Mouse (Mus musculus): ENCODE measurements around the gene Stxbp6. TPM values are rescaled to one million over a fixed set of nuclear protein-coding genes. Genes with fewer than 3 reads are reported as not detected.

Gene Stxbp6
- polyA plus RNA-seq, 1 experiment from 2014 or later, result 20.3 TPM

DNA sequence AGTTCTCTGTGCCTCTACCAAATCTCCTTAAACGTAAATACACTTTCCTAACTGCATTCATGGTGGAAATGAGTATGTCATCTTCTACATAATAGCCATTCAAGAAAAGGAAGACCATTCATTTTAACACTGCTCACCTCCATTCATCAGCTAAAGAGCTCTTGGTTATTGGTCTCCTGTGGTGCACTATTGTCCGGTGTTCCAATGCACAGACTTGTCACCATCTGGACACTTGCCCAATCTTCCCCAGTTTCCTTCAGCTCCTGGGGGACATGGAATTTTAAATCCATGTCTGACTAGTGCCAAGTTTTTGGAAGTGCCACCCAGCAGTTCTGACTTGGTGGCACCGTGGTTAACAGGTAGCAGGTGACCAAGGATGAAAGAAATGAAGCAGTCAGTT lies 54.5 kb downstream of the Stxbp6 start:
- H3K4me1 ChIP-seq (replicated peaks; ENCODE audit: insufficient read depth, low read length), result no peaks in the 10 kb centered on the region
- ATAC-seq (replicated peaks; ENCODE audit: low FRiP score, low read depth) (no peak), DNase-seq (ENCODE audit: low spot score) (no peak)
- WGBS, result 89% methylated on average over 3 of the region's 3 CpGs
- no peak overlapping the region for H3K4me2 ChIP-seq (ENCODE audit: low read length)
- H3K27ac ChIP-seq, result no peak overlapping the region
- H3K4me3 ChIP-seq (replicated peaks; ENCODE audit: low read depth, low read length), result no peak overlapping the region
- H3K27me3 ChIP-seq (ENCODE audit: insufficient read depth, low read length), result no peaks in the 10 kb centered on the region
- no peak overlapping the region for H3K9ac ChIP-seq (ENCODE audit: low read depth, low read length)
- TF ChIP-seq CTCF (IDR thresholded peaks at IDR 0.05; ENCODE audit: low read depth), result no peak
- H3K9me3 ChIP-seq (replicated peaks; ENCODE audit: low read length), result no peaks in the 10 kb centered on the region
- no peaks in the 10 kb centered on the region for H3K36me3 ChIP-seq (ENCODE audit: insufficient read depth, low read length)

DNA sequence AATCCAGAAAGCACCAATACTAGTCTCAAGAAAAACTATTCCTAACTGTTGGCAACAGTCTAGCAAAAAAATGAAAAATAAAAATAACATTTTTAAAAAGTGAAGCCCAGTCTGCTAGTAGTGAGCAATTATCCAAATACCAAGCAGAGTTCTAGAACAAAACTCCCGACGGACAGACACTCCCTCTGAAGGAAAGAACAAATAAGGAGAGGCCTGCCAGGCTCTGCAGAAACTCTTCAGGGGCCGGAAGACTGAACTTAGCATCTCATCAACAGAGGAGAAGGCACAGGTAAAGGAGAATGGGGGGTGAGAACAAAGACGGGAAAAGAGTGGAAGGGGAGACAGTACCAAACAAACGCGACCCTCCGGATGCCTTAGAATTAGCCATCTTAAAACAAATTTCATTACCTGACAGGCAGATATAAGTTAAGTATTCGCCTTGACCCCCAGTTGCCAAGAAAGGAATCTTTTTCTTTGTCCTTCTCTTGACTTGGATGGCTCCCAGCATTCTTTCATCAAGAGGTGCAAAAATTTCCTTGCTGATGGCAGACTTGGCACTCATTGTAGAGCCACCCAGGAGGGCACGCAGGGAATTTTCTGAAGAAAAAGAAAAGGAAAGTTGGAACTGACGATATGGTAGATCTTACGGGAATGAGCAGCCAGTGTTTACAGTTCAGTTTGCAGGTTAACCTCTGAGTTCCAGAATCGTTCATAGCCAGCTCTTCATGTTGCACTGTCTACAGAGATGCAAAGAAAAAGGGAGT lies 55.3 kb downstream of the Stxbp6 start:
- DNase-seq (ENCODE audit: low spot score) (no peak), ATAC-seq (replicated peaks; ENCODE audit: low FRiP score, low read depth) (no peak)
- no peak overlapping the region for H3K9ac ChIP-seq (ENCODE audit: low read depth, low read length)
- no peak for TF ChIP-seq CTCF (IDR thresholded peaks at IDR 0.05; ENCODE audit: low read depth)
- WGBS, result 77% methylated on average over 12 of the region's 12 CpGs
- no peak overlapping the region for H3K4me2 ChIP-seq (ENCODE audit: low read length)
- no peaks in the 10 kb centered on the region for H3K9me3 ChIP-seq (replicated peaks; ENCODE audit: low read length)
- H3K27ac ChIP-seq, result no peak overlapping the region
- H3K36me3 ChIP-seq (ENCODE audit: insufficient read depth, low read length), result no peaks in the 10 kb centered on the region
- no peak overlapping the region for H3K4me3 ChIP-seq (replicated peaks; ENCODE audit: low read depth, low read length)
- H3K27me3 ChIP-seq (ENCODE audit: insufficient read depth, low read length), result no peaks in the 10 kb centered on the region
- H3K4me1 ChIP-seq (replicated peaks; ENCODE audit: insufficient read depth, low read length), result no peaks in the 10 kb centered on the region

DNA sequence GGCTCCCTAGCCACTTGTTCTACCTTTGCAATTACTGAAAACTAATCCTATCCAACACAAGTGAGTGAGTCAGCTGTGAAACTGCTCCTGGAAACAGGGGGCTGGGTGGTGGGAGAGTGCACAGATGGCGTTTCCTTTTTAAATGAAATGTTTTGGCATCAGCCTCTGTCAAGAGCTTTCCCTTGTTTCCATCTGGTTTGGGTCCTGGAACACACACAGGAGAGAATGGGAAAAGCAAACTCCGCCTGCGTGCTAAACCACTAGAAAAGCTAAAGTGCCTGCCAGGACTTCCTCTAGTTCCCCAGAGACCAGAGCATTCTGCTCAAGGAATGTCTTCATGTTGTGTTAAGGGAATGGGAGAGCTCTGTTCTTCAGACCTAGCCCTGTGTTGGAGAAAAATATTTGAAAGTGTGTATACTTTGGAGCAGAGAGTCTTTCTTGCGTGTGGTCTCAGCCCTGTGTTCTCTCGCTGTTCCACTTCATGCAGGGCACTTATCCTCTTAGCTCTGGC lies 61.2 kb downstream of the Stxbp6 start:
- DNase-seq (ENCODE audit: low spot score), result peak; percentile 85
- 54% methylated on average over 5 of the region's 5 CpGs for WGBS
- H3K9me3 ChIP-seq (replicated peaks; ENCODE audit: low read length), result no peaks in the 10 kb centered on the region
- H3K27me3 ChIP-seq (ENCODE audit: insufficient read depth, low read length), result no peaks in the 10 kb centered on the region
- TF ChIP-seq CTCF (IDR thresholded peaks at IDR 0.05; ENCODE audit: low read depth), result no peak
- ATAC-seq (replicated peaks; ENCODE audit: low FRiP score, low read depth), result no peak
- H3K4me3 ChIP-seq (replicated peaks; ENCODE audit: low read depth, low read length), result no peak overlapping the region
- no peak overlapping the region for H3K27ac ChIP-seq
- H3K4me1 ChIP-seq (replicated peaks; ENCODE audit: insufficient read depth, low read length), result no peaks in the 10 kb centered on the region
- no peak overlapping the region for H3K9ac ChIP-seq (ENCODE audit: low read depth, low read length)
- H3K4me2 ChIP-seq (ENCODE audit: low read length), result no peak overlapping the region
- H3K36me3 ChIP-seq (ENCODE audit: insufficient read depth, low read length), result no peaks in the 10 kb centered on the region

- Histone ChIP-seq H3K27me3 (ENCODE audit: insufficient read depth, low read length) (no peaks in the 10 kb centered on the region), H3K4me2 (ENCODE audit: low read length) (no peak overlapping the region), H3K4me1 (replicated peaks; ENCODE audit: insufficient read depth, low read length) (no peaks in the 10 kb centered on the region), H3K9ac (ENCODE audit: low read depth, low read length) (no peak overlapping the region), H3K9me3 (replicated peaks; ENCODE audit: low read length) (no peaks in the 10 kb centered on the region), H3K27ac (peak overlapping the region; percentile 34; the same call in 1 of the 2 replicates), H3K36me3 (ENCODE audit: insufficient read depth, low read length) (no peaks in the 10 kb centered on the region), H3K4me3 (replicated peaks; ENCODE audit: low read depth, low read length) (no peak overlapping the region)
- no peak; the same call in 1 of the 2 replicates for ATAC-seq (replicated peaks; ENCODE audit: low FRiP score, low read depth)
- TF ChIP-seq CTCF (IDR thresholded peaks at IDR 0.05; ENCODE audit: low read depth), result no peak
- DNase-seq (ENCODE audit: low spot score), result no peak
- WGBS, result 77% methylated on average over 11 of the region's 11 CpGs
These were observed 62.9 kb downstream of the Stxbp6 start for GRCm38 (mm10) chr12:45011436-45012089.

DNA sequence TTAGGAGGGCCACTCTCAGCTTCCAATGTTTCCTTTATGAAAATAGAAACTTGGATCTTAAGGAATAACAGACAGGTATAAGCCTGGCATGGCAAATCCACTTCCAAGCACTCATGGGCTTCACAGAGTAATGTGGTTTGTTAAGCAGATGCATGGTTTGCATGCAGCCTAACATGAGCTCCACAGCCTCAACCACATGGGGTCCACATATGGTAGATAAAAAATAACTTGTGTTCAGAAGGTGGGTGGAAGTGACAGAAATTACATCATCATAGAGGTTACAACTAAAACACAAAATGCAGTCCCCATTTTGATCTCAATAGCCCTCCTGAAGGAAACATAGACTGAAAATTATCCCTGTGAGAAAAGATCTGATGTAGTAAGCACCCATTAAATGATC lies 63.5 kb downstream of the Stxbp6 start:
- Histone ChIP-seq H3K27ac (no peak overlapping the region), H3K9ac (ENCODE audit: low read depth, low read length) (no peak overlapping the region), H3K4me1 (replicated peaks; ENCODE audit: insufficient read depth, low read length) (peaks cover 1% of the 10 kb centered on the region; the same call in 1 of the 2 replicates), H3K4me2 (ENCODE audit: low read length) (no peak overlapping the region), H3K4me3 (replicated peaks; ENCODE audit: low read depth, low read length) (no peak overlapping the region), H3K36me3 (ENCODE audit: insufficient read depth, low read length) (no peaks in the 10 kb centered on the region), H3K9me3 (replicated peaks; ENCODE audit: low read length) (no peaks in the 10 kb centered on the region), H3K27me3 (ENCODE audit: insufficient read depth, low read length) (no peaks in the 10 kb centered on the region)
- DNase-seq (ENCODE audit: low spot score) (no peak), ATAC-seq (replicated peaks; ENCODE audit: low FRiP score, low read depth) (no peak)
- no peak for TF ChIP-seq CTCF (IDR thresholded peaks at IDR 0.05; ENCODE audit: low read depth)

DNA sequence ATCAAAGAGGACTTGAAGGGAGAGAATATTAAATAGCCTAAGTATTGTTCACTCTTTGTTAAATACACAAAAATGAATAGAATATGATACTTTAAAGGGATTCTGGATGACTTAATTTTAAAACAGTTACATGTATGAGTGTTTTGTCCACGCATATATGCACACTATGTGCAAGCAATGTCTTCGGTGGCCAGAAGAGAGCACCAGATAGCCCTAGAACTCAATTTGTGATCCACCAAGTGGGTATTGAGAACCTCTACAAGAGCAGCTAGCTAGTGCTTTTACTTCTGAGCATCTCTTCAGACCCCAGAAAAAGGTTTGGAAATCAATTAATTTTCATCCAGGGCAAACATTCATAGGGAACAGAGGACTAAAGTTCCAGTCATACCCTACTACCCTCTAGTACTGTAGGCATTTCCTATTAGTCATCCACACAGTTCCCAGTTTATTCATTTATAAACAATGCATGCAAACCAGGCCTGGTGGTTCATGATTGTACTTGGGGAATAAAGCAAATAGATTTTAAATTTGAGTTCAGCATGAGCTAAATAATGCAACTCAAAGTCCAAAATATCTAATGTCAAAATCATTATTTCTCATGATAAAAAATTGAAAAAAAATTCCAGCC lies 64.4 kb downstream of the Stxbp6 start:
- peak; percentile 48; the same call in 1 of the 2 replicates for TF ChIP-seq CTCF (IDR thresholded peaks at IDR 0.05; ENCODE audit: low read depth)
- H3K9ac ChIP-seq (ENCODE audit: low read depth, low read length), result no peak overlapping the region
- ATAC-seq (replicated peaks; ENCODE audit: low FRiP score, low read depth) (no peak), DNase-seq (ENCODE audit: low spot score) (no peak)
- no peak overlapping the region for H3K27ac ChIP-seq
- H3K9me3 ChIP-seq (replicated peaks; ENCODE audit: low read length), result no peaks in the 10 kb centered on the region
- 94% methylated on average over 2 of the region's 2 CpGs for WGBS
- H3K27me3 ChIP-seq (ENCODE audit: insufficient read depth, low read length), result no peaks in the 10 kb centered on the region
- no peak overlapping the region for H3K4me2 ChIP-seq (ENCODE audit: low read length)
- H3K36me3 ChIP-seq (ENCODE audit: insufficient read depth, low read length), result no peaks in the 10 kb centered on the region
- H3K4me1 ChIP-seq (replicated peaks; ENCODE audit: insufficient read depth, low read length), result peaks cover 5% of the 10 kb centered on the region; the same call in 1 of the 2 replicates
- no peak overlapping the region for H3K4me3 ChIP-seq (replicated peaks; ENCODE audit: low read depth, low read length)

All from kidney, postnatal 0 days (tissue).